Mouse (Mus musculus): ENCODE results near the gene Necap2. TPM values are rescaled to one million over a fixed set of nuclear protein-coding genes. Genes with fewer than 3 reads are reported as not detected.
A peak's percentile ranks its signal among the peaks of the same experiment; 100 is the strongest.

The Necap2 gene
- total RNA-seq (2021): 10 to 100 TPM; 43.2 to 44.3 TPM
- long read RNA-seq, experiment 1, transcript Necap2-201 (8 exons, 1,906 nt): major isoform, 35 of 59 reads
- long read RNA-seq, experiment 1, partial matches to known transcripts: 4 of 59 reads
- long read RNA-seq, experiment 1, other reads (novel, unspliced or antisense): 19 of 59 reads
- long read RNA-seq, experiment 2, transcript Necap2-201 (8 exons, 1,906 nt): major isoform, 28 of 43 reads
- long read RNA-seq, experiment 2, partial matches to known transcripts: 2 of 43 reads
- long read RNA-seq, experiment 2, other reads (novel, unspliced or antisense): 13 of 43 reads

GRCm38 (mm10) chr4:141077681-141078509 is at the start of gene Necap2:
Gene Necap2 (minus strand): TSS chr4:141078357.
- DNase-seq (ENCODE audit: low spot score in 2 of 2): peak; percentile 95 to 96

GRCm38 (mm10) chr4:141123065-141123464 is 44.9 kb upstream of the Necap2 start:
- no peak for DNase-seq (ENCODE audit: low spot score in 2 of 2)

- no peak for DNase-seq (ENCODE audit: low spot score in 2 of 2)
Observed at GRCm38 (mm10) chr4:141122663-141123062, 44.5 kb upstream of the Necap2 start.

DNA sequence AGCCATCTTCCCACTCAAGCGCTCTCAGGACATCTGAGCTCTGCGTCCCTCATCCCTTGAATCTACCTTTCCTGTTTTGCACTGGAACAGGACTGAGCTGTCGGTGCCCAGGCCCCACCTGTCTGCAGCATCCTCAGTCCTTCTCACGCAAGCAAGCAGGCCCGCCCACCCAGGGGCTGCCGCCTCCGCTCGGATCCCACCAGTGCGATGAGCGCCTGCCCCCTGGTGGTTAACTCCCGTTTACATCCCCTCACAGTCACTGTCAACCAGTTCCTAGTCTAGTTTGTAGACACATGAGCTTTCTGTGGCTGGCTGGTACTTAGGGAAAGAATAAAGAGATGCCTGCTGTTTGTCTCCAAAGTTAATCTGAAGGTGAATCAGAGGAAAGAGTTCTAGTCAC is 42.5 kb upstream of the Necap2 start:
- peak; percentile 68 to 78 for DNase-seq (ENCODE audit: low spot score in 2 of 2)

- DNase-seq (ENCODE audit: low spot score in 2 of 2): no peak
Observed at GRCm38 (mm10) chr4:141118691-141119090, 40.5 kb upstream of the Necap2 start.

DNA sequence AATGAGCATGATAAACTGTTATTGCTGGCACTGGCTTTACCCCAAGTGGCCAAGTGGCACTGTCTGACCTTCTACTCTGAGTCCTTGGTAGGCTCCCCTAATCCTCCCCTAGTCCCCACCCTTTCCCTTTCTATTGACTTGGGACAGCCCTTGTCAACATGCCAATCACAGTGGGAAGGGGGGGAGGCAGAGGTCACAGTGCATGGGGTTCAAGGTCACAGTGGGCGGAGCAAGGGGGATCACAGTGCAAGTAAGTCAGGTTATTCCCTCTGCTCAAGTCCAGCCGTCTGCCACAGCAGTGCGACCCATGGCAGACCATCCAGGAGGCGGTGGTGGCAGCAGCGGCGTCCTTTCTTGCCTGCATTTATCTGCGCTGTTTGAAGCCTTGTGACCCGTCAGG is 37.2 kb upstream of the Necap2 start:
- no peak for DNase-seq (ENCODE audit: low spot score in 2 of 2)

DNA sequence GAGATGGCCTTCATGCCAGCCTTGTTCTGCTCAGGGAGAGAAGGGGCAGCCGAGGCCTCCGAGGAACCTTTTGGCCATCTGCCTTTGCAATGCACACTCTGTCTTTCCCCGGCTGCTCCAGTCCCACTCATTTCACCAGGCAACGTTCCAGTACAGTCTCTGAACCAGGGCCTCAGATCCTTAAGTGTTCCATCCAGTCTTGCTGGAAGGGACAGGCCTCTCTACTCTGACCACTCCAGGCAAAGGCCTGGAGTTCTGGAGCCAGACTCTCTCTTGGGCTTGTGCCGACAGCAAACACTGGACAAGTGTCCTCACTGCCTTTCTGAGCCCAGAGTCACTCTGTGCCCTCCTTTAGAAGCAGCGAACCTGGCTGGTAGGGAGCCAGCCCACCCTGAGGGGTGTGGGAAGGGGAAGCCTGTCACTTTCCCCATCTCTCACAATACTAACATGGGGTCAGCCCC is 36.4 kb upstream of the Necap2 start:
- DNase-seq (ENCODE audit: low spot score in 2 of 2): peak; percentile 27 to 39

GRCm38 (mm10) chr4:141113831-141114230 is 35.7 kb upstream of the Necap2 start:
- DNase-seq (ENCODE audit: low spot score in 2 of 2): no peak

- DNase-seq (ENCODE audit: low spot score in 2 of 2): no peak
Observed at GRCm38 (mm10) chr4:141108196-141108732, 30.1 kb upstream of the Necap2 start.

DNA sequence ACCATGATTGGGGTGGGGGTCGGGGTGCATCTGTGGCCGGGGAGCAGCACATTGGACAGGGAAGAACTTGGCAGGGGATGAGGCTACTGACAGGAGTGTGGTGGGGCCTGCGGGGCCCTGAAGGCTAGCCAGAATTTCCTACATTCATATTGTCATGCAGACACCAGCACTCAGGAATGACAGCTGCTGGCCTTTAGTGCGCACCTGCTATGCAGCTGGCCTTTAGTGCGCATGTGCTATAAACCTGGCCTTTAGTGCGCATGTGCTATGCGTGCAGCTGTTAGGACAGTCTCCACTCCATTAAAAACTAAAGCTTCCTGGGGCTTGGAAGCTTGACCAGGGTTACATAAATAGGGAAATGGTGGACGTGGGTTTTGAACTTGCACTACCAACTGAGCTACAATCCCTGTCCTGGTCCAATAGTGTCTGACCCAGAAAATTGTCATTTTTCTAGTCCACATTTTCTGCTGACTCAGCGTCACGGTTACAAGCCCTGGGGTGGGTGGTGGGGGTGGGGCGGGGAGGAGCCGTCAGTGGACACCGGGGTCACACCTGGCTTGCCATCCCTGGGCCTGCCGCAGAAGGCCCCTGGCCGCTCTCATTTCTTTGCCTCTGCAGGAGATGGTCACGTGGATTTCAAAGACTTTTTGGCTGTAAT is 28.5 kb upstream of the Necap2 start:
- no peak for DNase-seq (ENCODE audit: low spot score in 2 of 2)

DNA sequence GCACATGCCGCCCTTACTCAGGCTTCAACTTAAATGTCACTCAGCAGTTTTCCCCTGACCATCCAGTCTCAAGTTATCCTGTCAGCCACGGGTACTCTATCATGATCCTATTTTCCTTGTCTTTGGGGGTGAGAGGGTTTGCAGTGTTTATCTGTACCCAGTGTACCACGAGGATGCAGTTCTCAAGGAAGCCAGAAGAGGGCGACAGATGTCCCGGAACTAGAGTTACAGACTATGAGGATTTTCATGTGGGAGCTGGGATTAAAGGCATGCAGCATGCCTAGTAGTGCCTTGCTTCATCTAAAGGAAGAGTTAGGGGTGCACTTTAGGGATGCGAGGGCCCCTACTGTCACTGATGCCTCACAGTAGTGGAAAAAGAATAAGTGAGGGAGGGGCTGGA is 23.7 kb upstream of the Necap2 start:
- DNase-seq (ENCODE audit: low spot score in 2 of 2): no peak

GRCm38 (mm10) chr4:141101291-141101690 is 23.1 kb upstream of the Necap2 start:
- DNase-seq (ENCODE audit: low spot score in 2 of 2): no peak

- DNase-seq (ENCODE audit: low spot score in 2 of 2): no peak
Observed at GRCm38 (mm10) chr4:141099956-141100355, 21.8 kb upstream of the Necap2 start.

DNA sequence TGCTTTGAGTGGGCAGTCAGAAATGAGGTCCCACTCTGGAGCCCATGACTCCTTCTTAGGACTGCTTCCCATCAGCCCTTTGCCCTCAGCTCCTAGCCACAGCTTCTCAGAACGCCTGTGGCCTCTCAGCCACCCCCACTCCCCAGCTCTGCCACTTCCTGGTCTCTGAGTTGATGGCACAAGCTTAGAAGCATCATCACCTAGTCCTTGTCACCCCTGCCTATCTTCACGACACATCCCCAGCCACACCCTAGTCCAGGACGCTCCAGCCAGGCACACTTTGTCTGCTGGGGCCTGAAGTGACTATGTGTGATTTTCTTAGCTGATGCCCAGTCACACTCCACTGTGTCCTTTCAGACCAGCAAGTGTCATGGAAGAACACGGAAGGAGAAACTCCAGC is 20.8 kb upstream of the Necap2 start:
- DNase-seq (ENCODE audit: low spot score in 2 of 2): no peak

DNA sequence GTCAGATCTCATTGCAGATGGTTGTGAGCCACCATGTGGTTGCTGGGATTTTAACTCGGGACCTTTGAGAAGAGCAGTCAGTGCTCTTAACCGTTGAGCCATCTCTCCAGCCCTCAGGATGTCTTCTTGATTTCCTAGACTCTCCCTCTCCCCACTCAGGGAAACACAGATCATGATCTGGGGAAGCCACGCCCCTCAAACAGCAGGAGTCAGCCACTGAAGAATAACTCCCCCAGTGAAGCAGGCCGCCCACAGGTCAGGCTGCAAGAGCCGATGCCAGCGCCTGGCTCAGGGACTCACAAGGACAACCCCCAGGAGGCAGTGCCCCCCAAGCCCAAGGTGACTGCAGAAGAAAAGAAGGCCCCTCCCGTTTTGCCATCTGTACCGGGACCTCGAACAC is 18.6 kb upstream of the Necap2 start:
- no peak for DNase-seq (ENCODE audit: low spot score in 2 of 2)

DNA sequence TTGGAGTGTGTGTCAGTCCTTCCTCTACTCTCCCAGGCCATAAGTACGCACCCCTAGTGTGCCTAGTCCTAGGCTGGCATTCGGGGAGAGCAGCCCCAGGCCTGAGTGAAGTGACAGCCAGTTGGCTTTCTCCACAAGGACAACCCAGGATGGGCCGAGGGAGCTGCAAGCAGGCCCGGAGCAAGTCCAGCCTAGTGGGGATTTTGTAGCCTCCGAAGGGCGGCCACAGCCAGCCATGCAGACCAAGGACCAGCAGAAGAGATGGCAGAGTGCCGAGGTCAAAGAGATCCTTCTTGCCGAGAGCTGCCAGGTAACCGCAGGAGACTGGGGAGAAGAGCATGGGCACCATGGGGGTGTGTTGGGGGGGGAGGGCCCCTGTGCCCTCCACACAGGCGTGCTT is 16.9 kb upstream of the Necap2 start:
- no peak for DNase-seq (ENCODE audit: low spot score in 2 of 2)

DNA sequence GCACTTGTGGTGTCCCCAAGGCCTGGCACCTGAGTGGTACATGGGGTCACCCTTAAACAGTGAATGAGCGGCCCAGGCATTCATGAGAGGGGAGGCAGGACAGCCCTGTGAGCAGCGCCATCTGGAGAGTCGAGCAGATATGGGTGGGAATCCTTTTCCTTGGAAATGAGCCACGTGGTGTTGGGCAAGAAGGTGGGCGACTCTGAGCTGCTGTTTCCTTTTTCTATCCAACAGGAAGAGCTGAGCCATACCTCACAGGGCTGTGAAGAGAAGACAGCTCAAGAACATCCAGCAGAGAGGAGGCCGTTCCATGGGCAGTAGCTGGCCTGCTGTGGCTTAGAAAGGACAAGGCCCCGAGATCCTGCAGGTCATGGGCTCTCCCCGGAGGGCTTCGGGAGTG is 10.6 kb upstream of the Necap2 start:
- peak; percentile 30 to 60 for DNase-seq (ENCODE audit: low spot score in 2 of 2)

- no peak for DNase-seq (ENCODE audit: low spot score in 2 of 2)
Observed at GRCm38 (mm10) chr4:141088033-141088432, 9.9 kb upstream of the Necap2 start, which contains the start of gene Spata21. Gene Spata21 (plus strand): TSS chr4:141088333.

- no peak for DNase-seq (ENCODE audit: low spot score in 2 of 2)
Observed at GRCm38 (mm10) chr4:141086862-141087261, 8.7 kb upstream of the Necap2 start.

- DNase-seq (ENCODE audit: low spot score in 2 of 2): no peak
Observed at GRCm38 (mm10) chr4:141078510-141079137, 467 bp upstream of the Necap2 start.

Measured in left cerebral cortex, adult 18-20 months (tissue).